9 mouse cellular contexts compared by ENCODE assay signal in the genomic region with DNA sequence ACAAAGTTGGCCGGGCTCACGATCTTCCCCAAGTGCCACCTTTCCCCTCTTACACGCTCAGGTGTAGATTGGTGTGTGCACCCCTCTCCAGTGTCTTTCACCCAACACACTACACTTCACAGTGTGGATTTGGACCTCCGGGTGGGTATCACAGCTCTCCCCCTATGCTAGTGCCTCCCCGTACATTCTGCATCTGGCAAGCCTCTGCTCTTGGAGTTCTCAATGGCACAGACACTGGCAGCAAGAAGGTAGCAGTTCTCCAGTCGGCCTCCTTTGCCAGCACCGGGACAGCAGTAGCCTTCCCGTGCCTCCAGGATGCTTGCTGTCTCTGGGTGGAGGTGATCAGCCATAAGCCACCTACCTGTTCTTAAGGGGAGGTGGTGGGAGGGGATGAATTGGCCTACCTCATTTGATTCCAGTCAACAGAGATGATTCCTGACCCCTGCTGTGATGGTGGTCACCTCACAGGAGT. TPM values are rescaled to one million over a fixed set of nuclear protein-coding genes. Genes with fewer than 3 reads are reported as not detected.
A peak's percentile ranks its signal among the peaks of the same experiment; 100 is the strongest.
DNase-seq lines count a peak whose midpoint lies in the region; ATAC-seq and TF ChIP-seq lines count a peak whose summit lies in the region.
"Had no signal": no experiment of that assay in that cellular context is flagged by ENCODE, and none has a peak within 500 bp of the region (broad histone marks: within the 10 kb centered on the region; RNA-seq: fewer than 3 reads in every experiment).

No protein-coding gene starts in this region.

- no peak for TF ChIP-seq CTCF in forebrain, postnatal 0 days (IDR thresholded peaks at IDR 0.05; ENCODE audit: low read depth)

- no peak for ATAC-seq in forebrain, postnatal 0 days
- ATAC-seq in lung, embryonic 15.5 days (ENCODE audit: borderline replicate concordance, extremely low read depth, low FRiP score, low TSS enrichment) = no peak
- no peak for ATAC-seq in intestine, embryonic 16.5 days
- ATAC-seq in midbrain, embryonic 16.5 days = 0 out of 2 replicates have a peak, but pooled peaks have one; percentile 6

- H3K4me1 ChIP-seq in forebrain, embryonic 10.5 days = peaks cover 22% of the 10 kb centered on the region
- no peaks in the 10 kb centered on the region for H3K4me1 ChIP-seq in forebrain, postnatal 0 days (ENCODE audit: insufficient read depth)
- H3K4me1 ChIP-seq in lung, embryonic 15.5 days = peaks cover 29% of the 10 kb centered on the region
- H3K4me1 ChIP-seq in intestine, embryonic 16.5 days (ENCODE audit: control insufficient read depth, insufficient read depth, low read length) = peaks cover 10% of the 10 kb centered on the region; the same call in 1 of the 2 replicates
- peaks cover 10% of the 10 kb centered on the region; the same call in 1 of the 2 replicates for H3K4me1 ChIP-seq in midbrain, embryonic 16.5 days (ENCODE audit: control insufficient read depth, insufficient read depth, low read length)

- no peaks in the 10 kb centered on the region for H3K27me3 ChIP-seq in forebrain, embryonic 10.5 days (ENCODE audit: poor library complexity, severe bottlenecking)
- no peaks in the 10 kb centered on the region for H3K27me3 ChIP-seq in forebrain, postnatal 0 days (ENCODE audit: insufficient read depth, low read length)
- no peaks in the 10 kb centered on the region for H3K27me3 ChIP-seq in lung, embryonic 15.5 days
- H3K27me3 ChIP-seq in intestine, embryonic 16.5 days (replicated peaks; ENCODE audit: control insufficient read depth, insufficient read depth, low read length) = no peaks in the 10 kb centered on the region
- H3K27me3 ChIP-seq in midbrain, embryonic 16.5 days (ENCODE audit: control insufficient read depth, insufficient read depth, low read depth, low read length) = no peaks in the 10 kb centered on the region
- H3K27me3 ChIP-seq: embryonic facial prominence, embryonic 15.5 days had no signal

- no peak overlapping the region for H3K4me2 ChIP-seq in forebrain, postnatal 0 days (ENCODE audit: low read depth)
- peak overlapping the region; percentile 45; the same call in 1 of the 2 replicates for H3K4me2 ChIP-seq in lung, embryonic 15.5 days
- 0 out of 2 replicates have a peak overlapping the region, but pooled peaks have one; percentile 59 for H3K4me2 ChIP-seq in intestine, embryonic 16.5 days (ENCODE audit: low read depth, low read length)
- no peak overlapping the region for H3K4me2 ChIP-seq in midbrain, embryonic 16.5 days (ENCODE audit: low read length)

- no peak for DNase-seq in forebrain, embryonic 10.5 days (ENCODE audit: extremely low spot score, low spot score)
- no peak for DNase-seq in forebrain, postnatal 0 days
- DNase-seq in lung, adult 18-20 months = no peak
- DNase-seq in layer of hippocampus, postnatal 36 days = no peak
- no peak for DNase-seq in embryo, embryonic 10 days (ENCODE audit: low spot score)

- 90% methylated on average over 8 of the region's 8 CpGs for WGBS in forebrain, embryonic 10.5 days
- 86% methylated on average over 8 of the region's 8 CpGs for WGBS in forebrain, postnatal 0 days
- 75% methylated on average over 8 of the region's 8 CpGs for WGBS in lung, embryonic 15.5 days
- 87% methylated on average over 8 of the region's 8 CpGs for WGBS in intestine, embryonic 16.5 days
- 88% methylated on average over 8 of the region's 8 CpGs for WGBS in midbrain, embryonic 16.5 days

- peak overlapping the region; percentile 77 for H3K27ac ChIP-seq in forebrain, embryonic 10.5 days
- no peak overlapping the region for H3K27ac ChIP-seq in forebrain, postnatal 0 days (ENCODE audit: low read depth, low read length)
- H3K27ac ChIP-seq in lung, embryonic 15.5 days = no peak overlapping the region
- H3K27ac ChIP-seq in intestine, embryonic 16.5 days (ENCODE audit: low read length) = no peak overlapping the region
- peak overlapping the region; percentile 2; the same call in 1 of the 2 replicates for H3K27ac ChIP-seq in midbrain, embryonic 16.5 days (ENCODE audit: low read length)
- H3K27ac ChIP-seq: embryonic facial prominence, embryonic 15.5 days had no signal

- H3K9ac ChIP-seq in forebrain, postnatal 0 days = no peak overlapping the region
- no peak overlapping the region for H3K9ac ChIP-seq in lung, embryonic 15.5 days
- no peak overlapping the region; the same call in 1 of the 2 replicates for H3K9ac ChIP-seq in intestine, embryonic 16.5 days (ENCODE audit: low read depth, low read length)
- H3K9ac ChIP-seq in midbrain, embryonic 16.5 days (ENCODE audit: low read depth, low read length) = peak overlapping the region; percentile 43; the same call in 1 of the 2 replicates
- H3K9ac ChIP-seq: embryonic facial prominence, embryonic 15.5 days had no signal

- peaks cover 52% of the 10 kb centered on the region for H3K36me3 ChIP-seq in forebrain, embryonic 10.5 days (replicated peaks)
- peaks cover 44% of the 10 kb centered on the region for H3K36me3 ChIP-seq in forebrain, postnatal 0 days (ENCODE audit: insufficient read depth)
- peaks cover 44% of the 10 kb centered on the region for H3K36me3 ChIP-seq in lung, embryonic 15.5 days
- peaks cover 25% of the 10 kb centered on the region for H3K36me3 ChIP-seq in intestine, embryonic 16.5 days (ENCODE audit: control insufficient read depth, insufficient read depth, low read length)
- peaks cover 24% of the 10 kb centered on the region for H3K36me3 ChIP-seq in midbrain, embryonic 16.5 days (ENCODE audit: control insufficient read depth, insufficient read depth, low read length)

- peak overlapping the region; percentile 41; the same call in 1 of the 2 replicates for H3K4me3 ChIP-seq in forebrain, embryonic 10.5 days
- no peak overlapping the region for H3K4me3 ChIP-seq in forebrain, postnatal 0 days (ENCODE audit: low read depth, low read length)
- no peak overlapping the region for H3K4me3 ChIP-seq in lung, embryonic 15.5 days
- H3K4me3 ChIP-seq in intestine, embryonic 16.5 days (ENCODE audit: low read length) = no peak overlapping the region
- H3K4me3 ChIP-seq in midbrain, embryonic 16.5 days (ENCODE audit: low read depth, low read length) = no peak overlapping the region

- no peaks in the 10 kb centered on the region for H3K9me3 ChIP-seq in forebrain, embryonic 10.5 days
- no peaks in the 10 kb centered on the region for H3K9me3 ChIP-seq in forebrain, postnatal 0 days (ENCODE audit: low read length)
- no peaks in the 10 kb centered on the region for H3K9me3 ChIP-seq in lung, embryonic 15.5 days
- H3K9me3 ChIP-seq in intestine, embryonic 16.5 days (ENCODE audit: control insufficient read depth, low read length) = no peaks in the 10 kb centered on the region
- H3K9me3 ChIP-seq in midbrain, embryonic 16.5 days (replicated peaks; ENCODE audit: control insufficient read depth, low read length, poor library complexity, severe bottlenecking) = no peaks in the 10 kb centered on the region
- H3K9me3 ChIP-seq: embryonic facial prominence, embryonic 15.5 days had no signal

RNA-seq across cellular contexts. Expression of a gene that starts 10.9 kb away (rescaled TPM):
- 0.10 and 0.12 TPM in 2 replicates for polyA plus RNA-seq in forebrain, embryonic 10.5 days (2016; fragmentation: Nextera tagmentation; extraction: Ambion mirVana)
- total RNA-seq in forebrain, postnatal 0 days (2014; rRNA removed) = 0.29 and 0.46 TPM in 2 replicates
- polyA plus RNA-seq in forebrain, postnatal 0 days (2015; fragmentation: Nextera tagmentation; extraction: Ambion mirVana) = 0.24 and 0.33 TPM in 2 replicates
- polyA plus RNA-seq in lung, embryonic 15.5 days (2015; fragmentation: Nextera tagmentation; extraction: Ambion mirVana) = 0.88 and 1.2 TPM in 2 replicates
- 0.17 and 0.27 TPM in 2 replicates for polyA plus RNA-seq in intestine, embryonic 16.5 days (2015; fragmentation: Nextera tagmentation; extraction: Ambion mirVana)
- 0.15 and 0.20 TPM in 2 replicates for polyA plus RNA-seq in midbrain, embryonic 16.5 days (2015; fragmentation: Nextera tagmentation; extraction: Ambion mirVana)
- under 1 TPM; 0.37 to 0.43 TPM for total RNA-seq in layer of hippocampus, postnatal 36 days (2021)

RNA-seq across cellular contexts. Expression of a gene that starts 11.5 kb away (rescaled TPM):
- 22.7 and 25.3 TPM in 2 replicates for polyA plus RNA-seq in forebrain, embryonic 10.5 days (2016; fragmentation: Nextera tagmentation; extraction: Ambion mirVana)
- total RNA-seq in forebrain, postnatal 0 days (2014; rRNA removed) = 13.6 and 20.0 TPM in 2 replicates
- polyA plus RNA-seq in forebrain, postnatal 0 days (2015; fragmentation: Nextera tagmentation; extraction: Ambion mirVana) = 3.2 and 5.3 TPM in 2 replicates
- polyA plus RNA-seq in lung, embryonic 15.5 days (2015; fragmentation: Nextera tagmentation; extraction: Ambion mirVana) = 18.3 and 18.8 TPM in 2 replicates
- polyA plus RNA-seq in intestine, embryonic 16.5 days (2015; fragmentation: Nextera tagmentation; extraction: Ambion mirVana) = 12.5 and 13.6 TPM in 2 replicates
- polyA plus RNA-seq in midbrain, embryonic 16.5 days (2015; fragmentation: Nextera tagmentation; extraction: Ambion mirVana) = 10.4 and 10.5 TPM in 2 replicates
- 10 to 100 TPM; 10.6 to 11.7 TPM for total RNA-seq in layer of hippocampus, postnatal 36 days (2021)

RNA-seq across cellular contexts. Expression of a gene that starts 19.5 kb away (rescaled TPM):
- polyA plus RNA-seq in forebrain, embryonic 10.5 days (2016; fragmentation: Nextera tagmentation; extraction: Ambion mirVana) = 24.5 and 25.8 TPM in 2 replicates
- 24.2 and 28.5 TPM in 2 replicates for total RNA-seq in forebrain, postnatal 0 days (2014; rRNA removed)
- polyA plus RNA-seq in forebrain, postnatal 0 days (2015; fragmentation: Nextera tagmentation; extraction: Ambion mirVana) = 4.4 and 5.5 TPM in 2 replicates
- polyA plus RNA-seq in lung, embryonic 15.5 days (2015; fragmentation: Nextera tagmentation; extraction: Ambion mirVana) = 19.5 and 19.7 TPM in 2 replicates
- polyA plus RNA-seq in intestine, embryonic 16.5 days (2015; fragmentation: Nextera tagmentation; extraction: Ambion mirVana) = 12.6 and 13.6 TPM in 2 replicates
- 11.0 and 11.9 TPM in 2 replicates for polyA plus RNA-seq in midbrain, embryonic 16.5 days (2015; fragmentation: Nextera tagmentation; extraction: Ambion mirVana)
- 1 to 10 TPM; 6.7 to 7.3 TPM for total RNA-seq in layer of hippocampus, postnatal 36 days (2021)

RNA-seq across cellular contexts. Expression of a gene that starts 26.8 kb away (rescaled TPM):
- 41.9 and 48.9 TPM in 2 replicates for polyA plus RNA-seq in forebrain, embryonic 10.5 days (2016; fragmentation: Nextera tagmentation; extraction: Ambion mirVana)
- total RNA-seq in forebrain, postnatal 0 days (2014; rRNA removed) = 96.2 and 103 TPM in 2 replicates
- polyA plus RNA-seq in forebrain, postnatal 0 days (2015; fragmentation: Nextera tagmentation; extraction: Ambion mirVana) = 131 and 132 TPM in 2 replicates
- 51.8 and 52.9 TPM in 2 replicates for polyA plus RNA-seq in lung, embryonic 15.5 days (2015; fragmentation: Nextera tagmentation; extraction: Ambion mirVana)
- 85.2 and 89.2 TPM in 2 replicates for polyA plus RNA-seq in intestine, embryonic 16.5 days (2015; fragmentation: Nextera tagmentation; extraction: Ambion mirVana)
- polyA plus RNA-seq in midbrain, embryonic 16.5 days (2015; fragmentation: Nextera tagmentation; extraction: Ambion mirVana) = 160 and 180 TPM in 2 replicates
- 10 to 100 TPM; 68.5 to 70.7 TPM for total RNA-seq in layer of hippocampus, postnatal 36 days (2021)

RNA-seq across cellular contexts. Expression of a gene that starts 50.3 kb away (rescaled TPM):
- 37.9 and 39.1 TPM in 2 replicates for polyA plus RNA-seq in forebrain, embryonic 10.5 days (2016; fragmentation: Nextera tagmentation; extraction: Ambion mirVana)
- 6.0 and 11.9 TPM in 2 replicates for total RNA-seq in forebrain, postnatal 0 days (2014; rRNA removed)
- polyA plus RNA-seq in forebrain, postnatal 0 days (2015; fragmentation: Nextera tagmentation; extraction: Ambion mirVana) = 3.2 and 3.9 TPM in 2 replicates
- polyA plus RNA-seq in lung, embryonic 15.5 days (2015; fragmentation: Nextera tagmentation; extraction: Ambion mirVana) = 50.9 and 52.7 TPM in 2 replicates
- 21.1 and 21.2 TPM in 2 replicates for polyA plus RNA-seq in intestine, embryonic 16.5 days (2015; fragmentation: Nextera tagmentation; extraction: Ambion mirVana)
- polyA plus RNA-seq in midbrain, embryonic 16.5 days (2015; fragmentation: Nextera tagmentation; extraction: Ambion mirVana) = 6.7 and 7.0 TPM in 2 replicates
- total RNA-seq in layer of hippocampus, postnatal 36 days (2021) = 1 to 10 TPM; 1.2 to 1.9 TPM

Comparison
In these comparisons a context has a peak if more than half of its experiments do, and no peak if none do; other contexts are left out.
1. H3K27ac ChIP-seq: peak in forebrain, embryonic 10.5 days (single experiment) and midbrain, embryonic 16.5 days (single experiment); none in forebrain, postnatal 0 days (single experiment), lung, embryonic 15.5 days (single experiment) and intestine, embryonic 16.5 days (single experiment).
2. H3K4me2 ChIP-seq: peak in lung, embryonic 15.5 days (single experiment) and intestine, embryonic 16.5 days (single experiment); none in forebrain, postnatal 0 days (single experiment) and midbrain, embryonic 16.5 days (single experiment).